Comparison of ENCODE assay signal across 29 mouse cellular contexts in the genomic region with DNA sequence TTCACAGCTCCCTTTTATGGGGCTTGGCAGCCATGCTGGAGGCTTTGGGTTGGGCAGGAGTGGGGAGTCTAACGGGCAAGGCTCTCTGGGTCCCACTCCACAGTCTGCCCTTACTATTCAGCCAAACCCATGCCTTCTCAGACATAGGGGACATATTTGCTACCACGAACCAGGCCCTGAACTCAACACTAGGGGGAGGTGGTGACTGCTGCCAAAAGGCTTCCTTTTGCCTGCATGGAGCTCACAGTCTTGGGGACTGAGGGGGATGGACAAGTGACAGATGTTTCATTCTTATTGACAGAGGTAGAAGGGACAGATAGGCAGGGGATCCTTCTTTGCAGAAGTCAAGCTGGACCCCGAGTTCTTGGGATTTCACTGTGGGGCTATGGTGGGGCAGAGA. TPM values are rescaled to one million over a fixed set of nuclear protein-coding genes. Genes with fewer than 3 reads are reported as not detected.
DNase-seq lines count a peak whose midpoint lies in the region; ATAC-seq and TF ChIP-seq lines count a peak whose summit lies in the region.
"Had no signal": no experiment of that assay in that cellular context is flagged by ENCODE, and none has a peak within 500 bp of the region (broad histone marks: within the 10 kb centered on the region; RNA-seq: fewer than 3 reads in every experiment).

No protein-coding gene starts in this region.

- DNase-seq in lung, embryonic 14.5 days = no peak
- no peak for DNase-seq in lung, adult 2 months
- DNase-seq in B cell, adult 2 months = peak; percentile 49 to 60
- DNase-seq in brain, embryonic 14.5 days (ENCODE audit: low read depth) = no peak
- no peak for DNase-seq in adrenal gland, postnatal 25 days
- DNase-seq: adrenal gland, adult 8-10 months; cerebellum, adult 2 months; cerebellum, postnatal 14 days; gastrocnemius, postnatal 36 days; heart, adult 18-20 months; heart, postnatal 4 days; kidney, adult 18-20 months; kidney, postnatal 36 days; left cerebral cortex, postnatal 4 days; liver, embryonic 13.5 days had no signal

- no peak for TF ChIP-seq EP300 in ES-Bruce4 (IDR thresholded peaks at IDR 0.05; ENCODE audit: insufficient read depth, low read depth, low read length)

- H3K27me3 ChIP-seq in lung, embryonic 14.5 days (ENCODE audit: insufficient read depth, low read length) = peaks cover 29% of the 10 kb centered on the region
- H3K27me3 ChIP-seq in ES-Bruce4 (ENCODE audit: control insufficient read depth, insufficient read depth, low read length, poor library complexity, severe bottlenecking) = no peaks in the 10 kb centered on the region; the same call in 1 of the 2 replicates
- H3K27me3 ChIP-seq in neural tube, embryonic 15.5 days (replicated peaks) = peaks cover 29% of the 10 kb centered on the region

- H3K9me3 ChIP-seq in lung, embryonic 14.5 days (ENCODE audit: low read depth, low read length) = no peaks in the 10 kb centered on the region
- no peaks in the 10 kb centered on the region for H3K9me3 ChIP-seq in ES-Bruce4 (replicated peaks; ENCODE audit: control insufficient read depth, insufficient read depth, low read length, poor library complexity, severe bottlenecking)
- H3K9me3 ChIP-seq in neural tube, embryonic 15.5 days (replicated peaks) = no peaks in the 10 kb centered on the region
- H3K9me3 ChIP-seq: kidney, embryonic 15.5 days; liver, embryonic 13.5 days; lung, embryonic 15.5 days; midbrain, embryonic 12.5 days; neural tube, embryonic 13.5 days had no signal

- H3K36me3 ChIP-seq in lung, embryonic 14.5 days (ENCODE audit: insufficient read depth) = no peaks in the 10 kb centered on the region
- no peaks in the 10 kb centered on the region for H3K36me3 ChIP-seq in ES-Bruce4 (ENCODE audit: control insufficient read depth, insufficient read depth, low read length, poor library complexity, severe bottlenecking)
- H3K36me3 ChIP-seq in neural tube, embryonic 15.5 days = no peaks in the 10 kb centered on the region
- H3K36me3 ChIP-seq: kidney, embryonic 15.5 days; liver, embryonic 13.5 days; lung, embryonic 15.5 days; midbrain, embryonic 12.5 days; neural tube, embryonic 13.5 days had no signal

- H3K4me1 ChIP-seq in lung, embryonic 14.5 days (ENCODE audit: insufficient read depth) = no peaks in the 10 kb centered on the region; the same call in 1 of the 2 replicates
- H3K4me1 ChIP-seq in lung, adult 2 months (ENCODE audit: control insufficient read depth, insufficient read depth, low read length) = no peaks in the 10 kb centered on the region
- H3K4me1 ChIP-seq in ES-Bruce4 (ENCODE audit: control insufficient read depth, insufficient read depth, low read length) = no peaks in the 10 kb centered on the region
- H3K4me1 ChIP-seq in neural tube, embryonic 15.5 days = peaks cover 15% of the 10 kb centered on the region
- H3K4me1 ChIP-seq: liver, embryonic 13.5 days had no signal

- no peak overlapping the region for H3K27ac ChIP-seq in lung, embryonic 14.5 days (ENCODE audit: low read depth)
- H3K27ac ChIP-seq in ES-Bruce4 (ENCODE audit: insufficient read depth, low read length) = no peak overlapping the region
- no peak overlapping the region for H3K27ac ChIP-seq in neural tube, embryonic 15.5 days (replicated peaks)
- H3K27ac ChIP-seq: hindbrain, embryonic 14.5 days; kidney, embryonic 15.5 days; layer of hippocampus, adult 2 months; left cerebral cortex, adult 2 months; liver, embryonic 13.5 days; lung, embryonic 15.5 days; midbrain, embryonic 12.5 days; neural tube, embryonic 13.5 days had no signal

- TF ChIP-seq POLR2A in lung, adult 2 months (IDR thresholded peaks at IDR 0.05; ENCODE audit: borderline replicate concordance, extremely low read depth, low read depth, low read length) = no peak
- no peak for TF ChIP-seq POLR2A in ES-Bruce4 (IDR thresholded peaks at IDR 0.05; ENCODE audit: insufficient read depth, low read length)
- TF ChIP-seq POLR2A in brain, embryonic 14.5 days (IDR thresholded peaks at IDR 0.05; ENCODE audit: borderline replicate concordance, extremely low read depth, insufficient read depth, insufficient read length, poor library complexity, severe bottlenecking) = no peak

- ATAC-seq in lung, embryonic 14.5 days (ENCODE audit: insufficient read depth) = no peak
- ATAC-seq in megakaryocyte progenitor cell, adult 5-6 weeks (replicated peaks; ENCODE audit: poor library complexity) = no peak
- ATAC-seq in neural tube, embryonic 15.5 days (ENCODE audit: low FRiP score) = no peak
- ATAC-seq: inflammation-experienced regulatory T-cells, adult 6 months had no signal

- H3K4me2 ChIP-seq in lung, embryonic 14.5 days = no peak overlapping the region
- no peak overlapping the region for H3K4me2 ChIP-seq in neural tube, embryonic 15.5 days
- H3K4me2 ChIP-seq: heart, embryonic 11.5 days; hindbrain, embryonic 14.5 days; kidney, embryonic 15.5 days; liver, embryonic 13.5 days; lung, embryonic 15.5 days; midbrain, embryonic 12.5 days; neural tube, embryonic 13.5 days had no signal

- TF ChIP-seq CTCF in lung, embryonic 14.5 days (IDR thresholded peaks at IDR 0.05; ENCODE audit: low read depth) = peak; percentile 26; the same call in 1 of the 2 replicates
- no peak for TF ChIP-seq CTCF in lung, adult 2 months (IDR thresholded peaks at IDR 0.05; ENCODE audit: insufficient read depth, low read length)
- peak; percentile 23 for TF ChIP-seq CTCF in ES-Bruce4 (IDR thresholded peaks at IDR 0.05; ENCODE audit: low read depth, low read length)
- TF ChIP-seq CTCF in brain, embryonic 14.5 days (IDR thresholded peaks at IDR 0.05; ENCODE audit: borderline replicate concordance, extremely low read depth, insufficient read depth, insufficient read length) = peak; percentile 17; the same call in 1 of the 2 replicates

- no peak overlapping the region for H3K4me3 ChIP-seq in lung, embryonic 14.5 days (ENCODE audit: low read depth, low read length)
- H3K4me3 ChIP-seq in lung, adult 2 months (replicated peaks; ENCODE audit: extremely low read depth, low read depth, low read length) = no peak overlapping the region
- no peak overlapping the region for H3K4me3 ChIP-seq in ES-Bruce4 (ENCODE audit: low read depth, low read length)
- no peak overlapping the region for H3K4me3 ChIP-seq in neural tube, embryonic 15.5 days (replicated peaks)
- H3K4me3 ChIP-seq: erythroblast, embryonic 14.5 days; kidney, embryonic 15.5 days; layer of hippocampus, adult 2 months; left cerebral cortex, adult 2 months; liver, embryonic 13.5 days; lung, embryonic 15.5 days; midbrain, embryonic 12.5 days; neural tube, embryonic 13.5 days had no signal

- WGBS in lung, embryonic 14.5 days = 48% methylated on average over 3 of the region's 3 CpGs
- WGBS in lung, adult 2 months = 63% methylated on average over 3 of the region's 3 CpGs
- WGBS in neural tube, embryonic 15.5 days = 60% methylated on average over 3 of the region's 3 CpGs

- no peak overlapping the region for H3K9ac ChIP-seq in lung, embryonic 14.5 days
- no peak overlapping the region for H3K9ac ChIP-seq in ES-Bruce4 (ENCODE audit: low read depth, poor library complexity, severe bottlenecking)
- no peak overlapping the region for H3K9ac ChIP-seq in neural tube, embryonic 15.5 days (replicated peaks)
- H3K9ac ChIP-seq: hindbrain, embryonic 14.5 days; kidney, embryonic 15.5 days; liver, embryonic 13.5 days; lung, embryonic 15.5 days; midbrain, embryonic 12.5 days; neural tube, embryonic 13.5 days had no signal

RNA-seq across cellular contexts. Expression of a gene that starts 42.1 kb away (rescaled TPM):
- polyA plus RNA-seq in lung, embryonic 14.5 days (2014; fragmentation: Nextera tagmentation; extraction: Ambion mirVana) = not detected in 2 replicates
- 6.1 and 6.7 TPM in 2 replicates for polyA plus RNA-seq in lung, adult 2 months (2012; rRNA removed)
- 0.14 TPM in 1 of 2 replicates, not detected in the other for polyA plus RNA-seq in ES-Bruce4 (2011; ENCODE audit: insufficient read depth, insufficient read length, low read depth, missing spikeins)
- 5.0 and 15.0 TPM in 2 replicates for polyA plus RNA-seq in brain, embryonic 14.5 days (2012; rRNA removed)
- 0.48 and 1.4 TPM in 2 replicates for total RNA-seq in adrenal gland, postnatal 25 days (2021)
- total RNA-seq in megakaryocyte progenitor cell, adult 5-6 weeks (2015) = 0.10 TPM in 1 of 2 replicates, not detected in the other
- total RNA-seq in megakaryocyte progenitor cell, adult 5-6 weeks (2017) = not detected in 2 replicates
- 0.86 and 1.2 TPM in 2 replicates for polyA plus RNA-seq in neural tube, embryonic 15.5 days (2015; fragmentation: Nextera tagmentation; extraction: Ambion mirVana)
- total RNA-seq: gastrocnemius, postnatal 36 days had no signal
- polyA plus RNA-seq: C2C12; heart, embryonic 11.5 days; lung, embryonic 15.5 days had no signal

Comparison
In these comparisons a context has a peak if more than half of its experiments do, and no peak if none do; other contexts are left out.
1. DNase-seq: peak in B cell, adult 2 months (2 of 2); none in lung, embryonic 14.5 days (single experiment), lung, adult 2 months (single experiment), brain, embryonic 14.5 days (single experiment) and adrenal gland, postnatal 25 days (single experiment).